Mouse (Mus musculus): ENCODE results near the gene Ciapin1. TPM values are rescaled to one million over a fixed set of nuclear protein-coding genes. Genes with fewer than 3 reads are reported as not detected.
A peak's percentile ranks its signal among the peaks of the same experiment; 100 is the strongest.

Ciapin1 gene
- total and polyA plus RNA-seq, 2 experiments, result 11.9 to 48.9 TPM

DNA sequence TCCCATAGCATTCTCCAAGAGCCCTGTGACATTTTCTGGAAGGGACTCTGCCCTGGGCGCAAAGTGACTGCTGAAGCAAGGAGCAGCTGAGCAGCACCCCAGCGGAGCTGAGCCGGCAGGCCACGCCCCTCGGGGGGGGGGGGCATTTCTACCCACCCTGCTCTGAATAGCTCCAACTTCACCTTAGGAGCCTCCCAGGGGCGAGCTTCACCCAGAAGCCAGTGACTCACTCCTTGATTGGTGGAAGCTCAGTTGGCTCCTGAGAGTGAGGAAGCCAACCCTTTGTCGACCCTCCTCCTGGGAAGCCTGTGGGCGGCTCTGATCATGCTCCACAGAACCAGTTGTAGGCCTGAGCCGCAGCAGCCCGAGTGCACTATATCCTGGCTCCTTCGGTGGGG lies 56.3 kb downstream of the Ciapin1 start:
- TF ChIP-seq POLR2A (IDR thresholded peaks at IDR 0.05; ENCODE audit: extremely low read depth, insufficient read depth, low read length) (no peak), CTCF (IDR thresholded peaks at IDR 0.05; ENCODE audit: low read depth, low read length) (no peak)
- H3K27me3 ChIP-seq (ENCODE audit: control insufficient read depth, insufficient read depth, low read length), result no peaks in the 10 kb centered on the region
- no peaks in the 10 kb centered on the region for H3K79me2 ChIP-seq (ENCODE audit: control insufficient read depth, insufficient read depth, low read length)
- no peaks in the 10 kb centered on the region for H3K36me3 ChIP-seq (ENCODE audit: control insufficient read depth, insufficient read depth, low read length)
- no peak overlapping the region for H3K9ac ChIP-seq (ENCODE audit: low read depth, low read length)
- H3K4me3 ChIP-seq (ENCODE audit: insufficient read depth, low read depth, low read length), result no peak overlapping the region
- no peak overlapping the region for H3K27ac ChIP-seq (replicated peaks; ENCODE audit: insufficient read depth, low read depth, low read length)
- WGBS, result 41% methylated on average over 11 of the region's 11 CpGs
- H3K4me1 ChIP-seq (ENCODE audit: control insufficient read depth, insufficient read depth, low read length), result no peaks in the 10 kb centered on the region; the same call in 1 of the 2 replicates
- no peak for DNase-seq (ENCODE audit: extremely low read depth, low read depth, low spot score)

DNA sequence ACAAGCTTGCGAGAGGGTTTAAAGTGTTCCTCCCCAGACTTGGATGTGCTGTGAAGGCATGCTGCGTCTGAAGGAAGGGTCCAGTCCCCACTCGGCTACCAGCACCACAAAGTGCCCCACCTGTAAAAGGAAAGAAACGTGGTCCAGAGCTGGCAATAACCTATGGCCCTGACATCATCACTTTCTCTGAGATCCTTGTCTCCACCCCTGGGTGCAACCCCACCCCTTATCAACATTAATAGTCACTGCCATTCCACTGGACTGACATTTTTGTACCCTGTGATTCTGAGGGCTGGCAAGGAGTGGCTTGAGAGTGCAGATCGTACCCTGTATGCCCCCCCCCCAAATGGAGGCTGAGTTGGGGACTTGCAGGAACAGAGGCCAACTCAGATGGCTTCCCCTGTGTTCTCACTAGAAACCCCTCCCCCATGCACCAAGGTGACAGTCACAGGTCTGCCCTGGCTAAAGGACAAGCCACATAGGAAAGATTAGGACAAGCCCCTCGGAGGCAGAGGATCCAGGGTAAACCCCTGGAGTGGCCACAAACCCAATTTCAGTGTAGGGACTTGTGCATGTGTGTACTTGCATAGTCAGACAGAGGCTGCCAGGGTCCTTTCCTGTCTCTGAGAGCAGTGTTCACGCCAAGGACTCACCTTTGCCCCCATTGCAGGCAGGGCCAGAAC lies 56.9 kb downstream of the Ciapin1 start:
- H3K27me3 ChIP-seq (ENCODE audit: control insufficient read depth, insufficient read depth, low read length), result no peaks in the 10 kb centered on the region
- no peak overlapping the region for H3K27ac ChIP-seq (replicated peaks; ENCODE audit: insufficient read depth, low read depth, low read length)
- H3K36me3 ChIP-seq (ENCODE audit: control insufficient read depth, insufficient read depth, low read length), result no peaks in the 10 kb centered on the region
- no peaks in the 10 kb centered on the region; the same call in 1 of the 2 replicates for H3K4me1 ChIP-seq (ENCODE audit: control insufficient read depth, insufficient read depth, low read length)
- no peak for TF ChIP-seq CTCF (IDR thresholded peaks at IDR 0.05; ENCODE audit: low read depth, low read length)
- TF ChIP-seq POLR2A (IDR thresholded peaks at IDR 0.05; ENCODE audit: extremely low read depth, insufficient read depth, low read length), result no peak
- H3K4me3 ChIP-seq (ENCODE audit: insufficient read depth, low read depth, low read length), result no peak overlapping the region
- H3K9ac ChIP-seq (ENCODE audit: low read depth, low read length), result no peak overlapping the region
- peak; percentile 34 for DNase-seq (ENCODE audit: extremely low read depth, low read depth, low spot score)
- no peaks in the 10 kb centered on the region for H3K79me2 ChIP-seq (ENCODE audit: control insufficient read depth, insufficient read depth, low read length)
- 70% methylated on average over 7 of the region's 7 CpGs for WGBS

- no peak for TF ChIP-seq POLR2A (IDR thresholded peaks at IDR 0.05; ENCODE audit: extremely low read depth, insufficient read depth, low read length)
- no peak for TF ChIP-seq CTCF (IDR thresholded peaks at IDR 0.05; ENCODE audit: low read depth, low read length)
- H3K4me1 ChIP-seq (ENCODE audit: control insufficient read depth, insufficient read depth, low read length), result no peaks in the 10 kb centered on the region; the same call in 1 of the 2 replicates
- no peaks in the 10 kb centered on the region for H3K79me2 ChIP-seq (ENCODE audit: control insufficient read depth, insufficient read depth, low read length)
- H3K9ac ChIP-seq (ENCODE audit: low read depth, low read length), result no peak overlapping the region
- WGBS, result 89% methylated on average over 21 of the region's 21 CpGs
- H3K27me3 ChIP-seq (ENCODE audit: control insufficient read depth, insufficient read depth, low read length), result no peaks in the 10 kb centered on the region
- no peak overlapping the region for H3K27ac ChIP-seq (replicated peaks; ENCODE audit: insufficient read depth, low read depth, low read length)
- H3K4me3 ChIP-seq (ENCODE audit: insufficient read depth, low read depth, low read length), result no peak overlapping the region
- no peaks in the 10 kb centered on the region for H3K36me3 ChIP-seq (ENCODE audit: control insufficient read depth, insufficient read depth, low read length)
- no peak for DNase-seq (ENCODE audit: extremely low read depth, low read depth, low spot score)
Observed at GRCm38 (mm10) chr8:94780491-94781154, 57.5 kb downstream of the Ciapin1 start.

DNA sequence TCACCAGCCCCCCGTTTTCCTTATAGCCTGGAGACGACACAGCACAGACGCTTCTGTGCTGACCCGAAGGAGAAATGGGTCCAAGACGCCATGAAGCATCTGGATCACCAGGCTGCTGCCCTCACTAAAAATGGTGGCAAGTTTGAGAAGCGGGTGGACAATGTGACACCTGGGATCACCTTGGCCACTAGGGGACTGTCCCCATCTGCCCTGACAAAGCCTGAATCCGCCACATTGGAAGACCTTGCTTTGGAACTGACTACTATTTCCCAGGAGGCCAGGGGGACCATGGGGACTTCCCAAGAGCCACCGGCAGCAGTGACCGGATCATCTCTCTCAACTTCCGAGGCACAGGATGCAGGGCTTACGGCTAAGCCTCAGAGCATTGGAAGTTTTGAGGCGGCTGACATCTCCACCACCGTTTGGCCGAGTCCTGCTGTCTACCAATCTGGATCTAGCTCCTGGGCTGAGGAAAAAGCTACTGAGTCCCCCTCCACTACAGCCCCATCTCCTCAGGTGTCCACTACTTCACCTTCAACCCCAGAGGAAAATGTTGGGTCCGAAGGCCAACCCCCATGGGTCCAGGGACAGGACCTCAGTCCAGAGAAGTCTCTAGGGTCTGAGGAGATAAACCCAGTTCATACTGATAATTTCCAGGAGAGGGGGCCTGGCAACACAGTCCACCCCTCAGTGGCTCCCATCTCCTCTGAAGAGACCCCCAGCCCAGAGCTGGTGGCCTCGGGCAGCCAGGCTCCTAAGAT lies 58.4 kb downstream of the Ciapin1 start:
- Histone ChIP-seq H3K27ac (replicated peaks; ENCODE audit: insufficient read depth, low read depth, low read length) (no peak overlapping the region), H3K36me3 (ENCODE audit: control insufficient read depth, insufficient read depth, low read length) (no peaks in the 10 kb centered on the region), H3K4me1 (ENCODE audit: control insufficient read depth, insufficient read depth, low read length) (no peaks in the 10 kb centered on the region; the same call in 1 of the 2 replicates), H3K27me3 (ENCODE audit: control insufficient read depth, insufficient read depth, low read length) (no peaks in the 10 kb centered on the region), H3K4me3 (ENCODE audit: insufficient read depth, low read depth, low read length) (no peak overlapping the region), H3K9ac (ENCODE audit: low read depth, low read length) (no peak overlapping the region), H3K79me2 (ENCODE audit: control insufficient read depth, insufficient read depth, low read length) (no peaks in the 10 kb centered on the region)
- DNase-seq (ENCODE audit: extremely low read depth, low read depth, low spot score), result no peak
- 94% methylated on average over 16 of the region's 16 CpGs for WGBS
- TF ChIP-seq CTCF (IDR thresholded peaks at IDR 0.05; ENCODE audit: low read depth, low read length) (no peak), POLR2A (IDR thresholded peaks at IDR 0.05; ENCODE audit: extremely low read depth, insufficient read depth, low read length) (no peak)

GRCm38 (mm10) chr8:94778895-94779533 lies 59.1 kb downstream of the Ciapin1 start:
- H3K9ac ChIP-seq (ENCODE audit: low read depth, low read length), result no peak overlapping the region
- no peaks in the 10 kb centered on the region for H3K27me3 ChIP-seq (ENCODE audit: control insufficient read depth, insufficient read depth, low read length)
- no peaks in the 10 kb centered on the region for H3K79me2 ChIP-seq (ENCODE audit: control insufficient read depth, insufficient read depth, low read length)
- TF ChIP-seq CTCF (IDR thresholded peaks at IDR 0.05; ENCODE audit: low read depth, low read length) (no peak), POLR2A (IDR thresholded peaks at IDR 0.05; ENCODE audit: extremely low read depth, insufficient read depth, low read length) (no peak)
- H3K4me1 ChIP-seq (ENCODE audit: control insufficient read depth, insufficient read depth, low read length), result no peaks in the 10 kb centered on the region; the same call in 1 of the 2 replicates
- H3K36me3 ChIP-seq (ENCODE audit: control insufficient read depth, insufficient read depth, low read length), result no peaks in the 10 kb centered on the region
- no peak overlapping the region for H3K27ac ChIP-seq (replicated peaks; ENCODE audit: insufficient read depth, low read depth, low read length)
- WGBS, result 74% methylated on average over 10 of the region's 10 CpGs
- DNase-seq (ENCODE audit: extremely low read depth, low read depth, low spot score), result no peak
- H3K4me3 ChIP-seq (ENCODE audit: insufficient read depth, low read depth, low read length), result no peak overlapping the region

Data from liver, adult 2 months (tissue).